Mouse (Mus musculus): Measurements from ENCODE around the gene Oog2. TPM values are rescaled to one million over a fixed set of nuclear protein-coding genes. Genes with fewer than 3 reads are reported as not detected.
"Not testable (repeated sequence)": the region's sequence is repeated elsewhere in the genome, so short reads cannot be mapped to it uniquely, and the experiment has no call there.

Oog2 gene
- not detected in 2 replicates for polyA plus RNA-seq (2016; fragmentation: Nextera tagmentation; extraction: Ambion mirVana)

DNA sequence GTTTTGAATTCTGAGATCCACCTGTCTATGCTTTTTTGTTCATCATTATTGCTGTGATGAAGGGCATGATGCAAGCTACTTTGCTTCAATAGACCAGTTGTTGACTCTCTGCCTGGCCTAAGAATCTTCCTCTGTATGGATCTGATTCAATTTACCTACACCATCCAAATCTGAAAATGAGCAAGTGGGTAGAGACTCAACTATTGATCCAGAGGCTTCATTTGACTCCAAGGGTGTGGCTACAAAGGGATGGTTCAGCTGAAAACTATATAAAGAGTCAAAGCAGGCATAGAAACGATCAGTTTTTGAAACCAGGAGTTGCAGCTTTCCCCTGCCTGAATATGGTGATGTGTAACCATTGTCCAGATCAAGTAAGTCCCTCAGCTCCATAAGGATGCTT lies at the start of gene Oog2:
Oog2 (plus strand) TSS at position 301 of the 400 bp plus-strand sequence.
- Histone ChIP-seq H3K9me3 (peaks cover 59% of the 10 kb centered on the region), H3K27me3 (ENCODE audit: poor library complexity, severe bottlenecking) (no peaks in the 10 kb centered on the region), H3K4me3 (no peak within 1 kb of the TSS), H3K4me1 (no peaks in the 10 kb centered on the region), H3K27ac (no peak within 1 kb of the TSS), H3K36me3 (replicated peaks) (no peaks in the 10 kb centered on the region)
- 71% methylated on average over 1 of the region's 1 CpGs for WGBS
- no peak for DNase-seq (ENCODE audit: extremely low spot score, low spot score)

DNA sequence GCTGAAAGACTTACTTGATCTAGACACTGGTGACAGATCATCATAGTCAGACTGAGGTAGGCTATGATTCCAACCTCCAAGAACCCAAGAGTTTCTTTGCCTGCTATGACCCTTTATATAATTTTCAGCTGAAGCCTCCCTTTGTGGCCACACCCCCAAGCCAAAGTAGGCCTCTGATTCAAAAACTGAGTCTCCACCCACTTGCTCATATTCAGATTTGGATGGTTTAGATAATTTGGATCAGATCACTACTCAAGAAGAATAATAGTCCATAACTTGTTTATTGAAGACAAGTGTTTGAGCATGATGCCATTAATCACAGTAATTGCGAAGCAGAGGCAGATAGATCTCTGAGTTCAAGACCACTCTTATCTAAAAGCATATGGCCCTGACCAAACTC lies 28.0 kb upstream of the Oog2 start, which contains the start of gene Oog3:
Oog3 (minus strand) TSS at position 101 of the 400 bp plus-strand sequence.
- Histone ChIP-seq H3K9me3 (peaks cover 73% of the 10 kb centered on the region), H3K27me3 (ENCODE audit: poor library complexity, severe bottlenecking) (no peaks in the 10 kb centered on the region), H3K4me3 (no peak within 1 kb of the TSS), H3K27ac (no peak within 1 kb of the TSS), H3K4me1 (no peaks in the 10 kb centered on the region), H3K36me3 (replicated peaks) (no peaks in the 10 kb centered on the region)
- DNase-seq (ENCODE audit: extremely low spot score, low spot score) = no peak
- 89% methylated on average over 1 of the region's 1 CpGs for WGBS

DNA sequence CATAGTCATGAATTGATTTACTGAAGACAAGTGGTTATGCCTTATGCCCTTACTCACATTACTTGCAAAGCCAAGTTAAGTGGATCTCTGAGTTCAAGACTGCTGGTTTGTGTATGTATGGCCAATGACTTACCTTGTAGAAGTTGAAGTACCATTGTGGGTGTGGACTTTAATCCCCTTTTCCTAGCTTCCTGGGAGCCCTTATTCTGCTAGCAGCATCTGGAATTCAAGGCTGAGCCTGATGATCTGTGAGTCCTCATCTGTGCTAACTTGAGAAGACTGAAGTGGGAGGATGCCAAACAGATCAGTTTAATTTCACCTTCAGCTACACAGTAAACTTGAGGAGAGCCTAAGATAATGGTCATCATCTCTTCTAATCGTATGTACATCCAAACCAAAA lies 22.7 kb downstream of the Oog2 start, which contains the start of gene C87977:
C87977 (minus strand) TSS at position 101 of the 400 bp plus-strand sequence.
- peaks cover 32% of the 10 kb centered on the region; the same call in 1 of the 2 replicates for H3K9me3 ChIP-seq
- H3K27me3 ChIP-seq (ENCODE audit: poor library complexity, severe bottlenecking); DNase-seq (ENCODE audit: extremely low spot score, low spot score); H3K4me1 ChIP-seq; H3K27ac ChIP-seq; H3K4me3 ChIP-seq; H3K36me3 ChIP-seq (replicated peaks): not testable (repeated sequence)
- WGBS = 85% methylated on average over 1 of the region's 1 CpGs

Other genes with a start within 250 kb of the Oog2 start
- gene Pramef25, start 239.7 kb upstream of the Oog2 start, polyA plus RNA-seq (2016; fragmentation: Nextera tagmentation; extraction: Ambion mirVana) = not detected in 2 replicates
- gene Gm13101, start 223.8 kb upstream of the Oog2 start, polyA plus RNA-seq (2016; fragmentation: Nextera tagmentation; extraction: Ambion mirVana) = not detected in 2 replicates
- gene Pramef17, start 196.3 kb upstream of the Oog2 start, polyA plus RNA-seq (2016; fragmentation: Nextera tagmentation; extraction: Ambion mirVana) = not detected in 2 replicates
- gene Pramel4, start 131.6 kb upstream of the Oog2 start, polyA plus RNA-seq (2016; fragmentation: Nextera tagmentation; extraction: Ambion mirVana) = not detected in 2 replicates
- not detected in 2 replicates for gene Gm13102, start 84.2 kb upstream of the Oog2 start, polyA plus RNA-seq (2016; fragmentation: Nextera tagmentation; extraction: Ambion mirVana)
- not detected in 2 replicates for gene Oog3, start 28.1 kb upstream of the Oog2 start, polyA plus RNA-seq (2016; fragmentation: Nextera tagmentation; extraction: Ambion mirVana)
- not detected in 2 replicates for gene C87977, start 22.6 kb downstream of the Oog2 start, polyA plus RNA-seq (2016; fragmentation: Nextera tagmentation; extraction: Ambion mirVana)
- gene Pramel5, start 89.8 kb downstream of the Oog2 start, polyA plus RNA-seq (2016; fragmentation: Nextera tagmentation; extraction: Ambion mirVana) = not detected in 2 replicates
- gene Gm13128, start 139.5 kb downstream of the Oog2 start, polyA plus RNA-seq (2016; fragmentation: Nextera tagmentation; extraction: Ambion mirVana) = not detected in 2 replicates
- not detected in 2 replicates for gene Gm13119, start 167.2 kb downstream of the Oog2 start, polyA plus RNA-seq (2016; fragmentation: Nextera tagmentation; extraction: Ambion mirVana)
- not detected in 2 replicates for gene Pramef20, start 187.2 kb downstream of the Oog2 start, polyA plus RNA-seq (2016; fragmentation: Nextera tagmentation; extraction: Ambion mirVana)
- not detected in 2 replicates for gene Pramef12, start 217.7 kb downstream of the Oog2 start, polyA plus RNA-seq (2016; fragmentation: Nextera tagmentation; extraction: Ambion mirVana)
- not detected in 2 replicates for gene 1700012P22Rik, start 248.1 kb downstream of the Oog2 start, polyA plus RNA-seq (2016; fragmentation: Nextera tagmentation; extraction: Ambion mirVana)